Mouse (Mus musculus) embryonic stem cell, embryonic (primary cell): ENCODE results near the gene Hist1h2bf.
"Not testable (repeated sequence)": the region's sequence is repeated elsewhere in the genome, so short reads cannot be mapped to it uniquely, and the experiment has no call there.

Experiments used
- CTCF ChIA-PET, 4 experiments: fragments of 300-600 bp in 2 of 4; fragments of 350-600 bp in 2 of 4; sonication (Branson Sonifier 250); formaldehyde crosslinking; loops; one replicate each; lab custom pipeline; 2022; ENCODE audit warnings: inconsistent platforms in 2 of 4; lab: Charles Lee
- POLR2A ChIA-PET, 4 experiments: fragments of 300-600 bp in 2 of 4; fragments of 350-600 bp in 2 of 4; sonication (Branson Sonifier 250); formaldehyde crosslinking; loops; one replicate each; lab custom pipeline; 2022; ENCODE audit warnings: antibody characterized with exemption in 4 of 4, inconsistent platforms in 1 of 4; lab: Charles Lee

Gene Hist1h2bf

DNA sequence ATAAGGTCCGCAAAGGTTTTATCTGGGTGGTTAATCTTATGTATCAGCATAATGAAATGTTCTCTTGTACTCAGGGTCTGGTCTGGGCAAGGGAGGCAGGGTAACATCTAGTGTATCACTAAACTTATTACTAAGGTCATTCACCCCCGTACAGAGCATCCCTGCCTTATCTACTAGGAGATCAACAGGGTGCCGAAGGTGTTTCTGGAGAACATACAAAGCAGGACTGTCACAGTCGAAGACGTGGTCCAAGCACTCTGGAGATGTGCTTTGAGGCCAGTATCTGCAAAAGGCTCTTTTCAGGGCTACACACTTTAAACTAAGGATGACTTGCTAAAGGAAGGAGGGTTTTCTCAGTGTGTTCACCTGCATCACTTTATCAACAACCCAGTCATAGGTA lies 27.3 kb downstream of the Hist1h2bf start:
- POLR2A ChIA-PET: interaction anchor here in 3 of 4 experiments (0.5 to 24.7 kb wide), 24 partner anchors 7 to 193 kb away, joined by 3 to 692 read pairs (median 5); partner anchors contain the start of genes Hist1h2af (in 3 of the 3), Hist1h1d (in 2 of the 3), Hist1h4f (in 2 of the 3) and Hist1h4h (in 2 of the 3)

DNA sequence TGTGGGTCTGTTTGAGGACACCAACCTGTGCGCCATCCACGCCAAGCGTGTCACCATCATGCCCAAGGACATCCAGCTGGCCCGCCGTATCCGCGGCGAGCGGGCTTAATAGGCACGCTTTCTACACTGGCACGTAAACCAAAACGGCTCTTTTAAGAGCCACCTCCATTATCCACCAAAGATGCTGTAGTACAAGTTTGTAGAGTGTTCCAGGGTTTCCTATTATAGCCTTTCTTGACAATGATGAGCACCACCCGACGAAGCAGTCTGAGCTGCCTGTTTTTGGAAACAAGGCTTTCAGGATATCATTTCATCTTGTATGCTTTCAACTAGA lies 29.2 kb downstream of the Hist1h2bf start:
- POLR2A ChIA-PET: interaction anchor here in 3 of 4 experiments (0.8 to 24.7 kb wide), 15 partner anchors 8 to 143 kb away, joined by 3 to 692 read pairs (median 10); partner anchors contain the start of genes Hist1h1d (in 2 of the 3), Hist1h2ae (in 2 of the 3), Hist1h2af (in 2 of the 3) and Hist1h2bg (in 2 of the 3)
- CTCF ChIA-PET: not testable (repeated sequence)

More for the DNA sequence above, 27.3 kb downstream of the Hist1h2bf start:
- CTCF ChIA-PET: interaction anchor here in 1 of 4 experiments (1.0 kb wide), 1 partner anchor 199 kb away, joined by 3 read pairs; no protein-coding TSS in a partner anchor

DNA sequence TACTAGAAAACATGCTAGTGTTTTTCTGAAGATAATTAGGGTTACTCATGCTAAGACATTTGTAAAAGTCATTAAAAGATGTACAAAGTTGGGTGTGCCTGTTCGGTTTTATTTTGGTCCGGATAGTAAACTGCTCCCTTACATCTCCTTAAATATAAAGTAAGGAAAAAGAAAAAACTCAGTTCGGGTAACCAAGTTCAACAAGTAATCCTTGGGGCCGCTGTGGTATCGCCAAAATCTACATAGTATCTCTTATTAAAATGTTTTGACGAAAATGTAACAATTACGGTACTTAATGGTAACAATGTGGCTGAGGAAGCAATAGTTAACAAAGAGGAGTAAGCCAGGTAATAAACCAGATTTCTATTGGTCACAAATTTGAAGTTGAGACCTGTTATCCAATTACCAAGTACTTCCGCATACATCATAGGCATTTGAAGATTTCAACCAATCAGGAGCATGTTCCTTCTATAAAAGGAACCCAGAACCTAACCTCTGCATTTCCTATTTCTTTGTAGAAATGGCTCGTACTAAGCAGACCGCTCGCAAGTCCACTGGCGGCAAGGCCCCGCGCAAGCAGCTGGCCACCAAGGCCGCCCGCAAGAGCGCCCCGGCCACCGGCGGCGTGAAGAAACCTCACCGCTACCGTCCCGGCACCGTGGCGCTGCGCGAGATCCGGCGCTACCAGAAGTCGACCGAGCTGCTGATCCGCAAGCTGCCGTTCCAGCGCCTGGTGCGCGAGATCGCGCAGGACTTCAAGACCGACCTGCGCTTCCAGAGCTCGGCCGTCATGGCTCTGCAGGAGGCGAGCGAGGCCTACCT lies 29.8 kb downstream of the Hist1h2bf start, which contains the start of gene Hist1h3f:
Gene Hist1h3f (plus strand): TSS at position 88 of the 822 bp plus-strand sequence.
- ChIA-PET POLR2A (interaction anchor here (0.7 to 24.7 kb wide), 29 partner anchors 9 to 1501 kb away, joined by 3 to 692 read pairs (median 10); partner anchors contain the start of genes Hist1h2ae (in 3 of the 4), Hist1h2bg (in 3 of the 4), Hist1h4h (in 3 of the 4) and Hist1h1d (in 2 of the 4)), CTCF (no interaction called here)

DNA sequence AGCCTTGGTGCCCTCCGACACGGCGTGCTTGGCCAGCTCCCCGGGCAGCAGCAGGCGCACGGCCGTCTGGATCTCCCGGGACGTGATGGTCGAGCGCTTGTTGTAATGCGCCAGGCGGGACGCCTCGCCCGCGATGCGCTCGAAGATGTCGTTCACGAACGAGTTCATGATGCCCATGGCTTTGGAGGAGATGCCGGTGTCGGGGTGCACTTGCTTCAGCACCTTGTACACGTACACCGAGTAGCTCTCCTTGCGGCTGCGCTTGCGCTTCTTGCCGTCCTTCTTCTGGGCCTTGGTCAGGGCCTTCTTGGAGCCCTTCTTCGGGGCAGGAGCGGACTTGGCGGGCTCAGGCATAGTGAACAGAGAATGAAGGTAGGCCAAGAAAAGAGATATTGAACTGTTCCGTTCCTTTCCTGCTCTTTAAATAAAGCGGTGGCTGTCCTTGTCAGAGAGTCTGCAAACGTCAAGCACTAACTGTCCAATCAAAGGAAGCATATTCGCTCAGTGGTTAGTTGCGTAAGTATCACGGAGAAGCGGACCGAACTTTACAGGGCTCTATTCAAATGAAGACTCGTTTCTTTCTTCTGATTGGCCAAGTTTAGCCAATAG lies 30.9 kb downstream of the Hist1h2bf start, which contains the start of gene Hist1h2bh:
Gene Hist1h2bh (minus strand): TSS at position 394 of the 609 bp plus-strand sequence.
- ChIA-PET POLR2A (interaction anchor here (0.6 to 24.7 kb wide), 51 partner anchors 8 to 1500 kb away, joined by 3 to 692 read pairs (median 5); partner anchors contain the start of genes Hist1h2ac (in 3 of the 4), Hist1h2ae (in 3 of the 4), Hist1h2af (in 3 of the 4) and Hist1h2bg (in 3 of the 4)), CTCF (interaction anchor here in 2 of 4 experiments (0.8 to 1.1 kb wide), 2 partner anchors 10 to 78 kb away, joined by 3 read pairs; partner anchors contain the start of genes Btn1a1 (in 1 of the 2) and Hist1h2af (in 1 of the 2))

DNA sequence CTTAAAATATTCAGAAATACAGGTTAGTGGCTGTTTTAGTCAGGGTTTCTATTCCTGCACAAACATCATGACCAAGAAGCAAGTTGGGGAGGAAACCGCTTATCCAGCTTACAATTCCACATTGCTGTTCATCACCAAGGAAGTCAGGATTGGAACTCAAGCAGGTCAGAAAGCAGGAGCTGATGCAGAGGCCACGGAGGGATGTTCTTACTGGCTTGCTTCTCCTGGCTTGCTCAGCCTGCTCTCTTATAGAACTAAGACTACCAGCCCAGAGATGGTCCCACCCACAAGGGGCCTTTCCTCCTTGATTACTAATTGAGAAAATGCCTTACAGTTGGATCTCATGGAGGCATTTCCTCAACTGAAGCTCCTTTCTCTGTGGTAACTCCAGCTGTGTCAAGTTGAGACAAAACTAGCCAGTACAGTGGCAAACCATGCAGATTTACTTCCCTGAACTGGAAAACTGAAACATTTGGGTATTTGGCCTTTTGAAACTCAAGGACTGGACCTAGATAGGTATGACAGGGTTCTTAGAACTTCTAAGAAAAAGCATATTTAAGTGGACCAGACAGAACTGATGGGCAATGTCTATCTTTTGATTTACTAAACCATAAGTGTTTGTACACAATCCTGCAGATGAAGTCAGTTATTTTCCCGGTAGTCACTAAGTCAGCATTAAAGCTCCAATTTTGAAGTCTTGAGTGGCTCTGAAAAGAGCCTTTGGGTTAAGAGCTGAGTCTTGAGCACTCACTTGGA lies 31.6 kb downstream of the Hist1h2bf start:
- POLR2A ChIA-PET: interaction anchor here (0.6 to 24.7 kb wide), 60 partner anchors 8 to 221 kb away, joined by 3 to 692 read pairs (median 5); partner anchors contain the start of genes Hist1h2ac (in 3 of the 4), Hist1h2af (in 3 of the 4), Hist1h4f (in 3 of the 4) and Hist1h4h (in 3 of the 4)
- CTCF ChIA-PET: interaction anchor here in 2 of 4 experiments (0.8 to 1.1 kb wide), 2 partner anchors 9 to 77 kb away, joined by 3 read pairs; partner anchors contain the start of genes Btn1a1 (in 1 of the 2) and Hist1h2af (in 1 of the 2)

DNA sequence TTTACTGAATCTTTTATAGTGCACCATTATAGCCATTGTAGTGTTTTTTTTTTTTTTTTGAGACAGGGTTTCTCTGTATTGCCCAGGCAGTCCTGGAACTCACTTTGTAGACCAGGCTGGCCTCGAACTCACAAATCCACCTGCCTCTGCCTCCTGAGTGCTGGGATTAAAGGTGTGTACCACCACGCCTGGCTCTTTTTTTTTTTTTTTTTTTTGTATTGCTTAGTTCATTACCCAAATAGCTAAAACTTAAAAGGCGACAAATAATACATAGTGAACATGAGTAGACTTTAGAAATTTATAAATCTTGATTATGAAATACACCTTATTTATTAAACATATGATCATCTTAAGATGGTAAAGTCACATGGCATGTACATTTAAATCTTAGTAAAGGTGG lies 32.5 kb downstream of the Hist1h2bf start:
- ChIA-PET CTCF (interaction anchor here in 1 of 4 experiments (1.8 kb wide), 1 partner anchor 15 kb away, joined by 3 read pairs; no protein-coding TSS in a partner anchor), POLR2A (interaction anchor here (0.5 to 24.7 kb wide), 50 partner anchors 7 to 1712 kb away, joined by 3 to 692 read pairs (median 6); partner anchors contain the start of genes Hist1h2ae (in 3 of the 4), Hist1h2bg (in 3 of the 4), Hist1h4d (in 3 of the 4) and Hist1h4f (in 3 of the 4))

DNA sequence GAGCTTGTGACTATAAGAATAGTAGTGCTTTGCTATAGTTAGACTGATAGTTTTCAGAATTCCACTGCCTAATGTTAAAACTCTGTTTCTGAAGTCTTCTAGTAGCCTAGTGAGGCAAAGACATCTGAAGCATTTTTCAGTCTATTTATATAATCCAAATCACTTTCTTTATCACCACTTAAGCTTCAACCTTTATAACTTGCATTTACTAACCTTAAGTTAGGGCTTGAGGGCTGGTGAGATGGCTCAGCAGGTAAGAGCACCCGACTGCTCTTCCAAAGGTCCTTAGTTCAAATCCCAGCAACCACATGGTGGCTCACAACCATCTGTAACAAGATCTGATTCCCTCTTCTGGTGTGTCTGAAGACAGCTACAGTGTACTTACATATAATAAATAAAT lies 34.2 kb downstream of the Hist1h2bf start:
- ChIA-PET POLR2A (interaction anchor here (0.5 to 24.7 kb wide), 27 partner anchors 9 to 1504 kb away, joined by 3 to 692 read pairs (median 6); partner anchors contain the start of genes Hist1h2ae (in 3 of the 4), Hist1h2bg (in 3 of the 4), Hist1h4d (in 3 of the 4) and Hist1h4f (in 3 of the 4)), CTCF (interaction anchor here in 1 of 4 experiments (1.8 kb wide), 1 partner anchor 17 kb away, joined by 3 read pairs; no protein-coding TSS in a partner anchor)

DNA sequence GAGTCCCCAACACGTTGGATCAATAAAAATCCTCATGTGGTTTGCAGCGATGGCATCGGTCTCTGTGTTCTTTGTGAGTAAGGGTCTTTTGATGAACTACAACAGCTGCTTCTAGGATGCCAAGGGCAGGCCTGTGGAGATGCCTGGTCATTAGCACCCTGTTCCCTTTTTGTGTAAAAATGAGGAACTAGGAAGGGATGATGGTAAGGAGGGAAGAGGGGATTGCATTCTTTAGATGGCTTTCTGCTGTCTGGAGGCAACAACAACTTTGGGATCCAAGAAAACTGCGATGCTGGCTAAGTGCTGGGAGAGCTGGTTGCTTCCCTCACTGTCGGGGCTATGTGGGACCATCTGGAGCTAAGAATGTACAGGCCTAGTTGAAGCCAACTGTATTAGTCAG lies 35.7 kb downstream of the Hist1h2bf start:
- ChIA-PET CTCF (no interaction called here), POLR2A (interaction anchor here in 3 of 4 experiments (0.6 to 24.7 kb wide), 28 partner anchors 7 to 1494 kb away, joined by 3 to 692 read pairs (median 4); partner anchors contain the start of genes Hist1h2ae (in 3 of the 3), Hist1h2bg (in 3 of the 3), Hist1h4d (in 3 of the 3) and Hist1h4f (in 3 of the 3))

DNA sequence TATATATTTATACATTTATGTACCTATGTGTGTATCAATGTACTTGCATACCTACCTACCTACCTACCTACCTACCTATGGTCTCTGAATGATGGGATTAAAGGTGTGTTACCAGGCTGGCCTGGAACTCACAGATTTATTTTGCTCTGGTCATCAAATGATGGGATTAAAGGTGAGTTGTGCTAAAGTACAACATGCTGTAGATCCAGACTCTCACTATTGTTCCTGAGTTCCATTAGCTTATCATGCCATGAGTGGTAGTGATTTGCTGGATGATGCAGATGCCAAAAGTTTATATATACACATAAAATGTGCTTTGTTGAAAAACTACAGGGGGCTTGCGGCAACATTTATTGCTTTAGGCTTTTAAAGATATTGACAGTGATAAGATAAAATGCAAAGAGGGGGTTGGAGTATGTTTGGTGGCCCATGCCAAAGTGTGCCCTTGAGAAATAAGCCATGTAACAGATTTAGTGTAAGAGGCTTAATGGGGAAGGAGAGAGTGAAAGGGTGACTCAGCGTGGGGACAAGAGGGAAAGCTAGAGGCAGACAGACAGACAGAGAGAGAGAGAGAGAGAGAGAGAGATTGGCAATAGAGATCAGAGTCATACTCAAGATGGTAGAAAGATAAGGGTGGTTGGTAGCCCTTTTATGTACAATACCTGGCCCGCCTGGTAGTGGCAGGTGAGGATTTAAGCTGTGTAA lies 36.8 kb downstream of the Hist1h2bf start:
- ChIA-PET CTCF (interaction anchor here in 1 of 4 experiments (1.4 kb wide), 1 partner anchor 135 kb away, joined by 3 read pairs; no protein-coding TSS in a partner anchor), POLR2A (interaction anchor here in 3 of 4 experiments (0.8 to 24.7 kb wide), 36 partner anchors 9 to 1493 kb away, joined by 3 to 692 read pairs (median 4); partner anchors contain the start of genes Hist1h2ae (in 3 of the 3), Hist1h2bg (in 3 of the 3), Hist1h4d (in 3 of the 3) and Hist1h4f (in 3 of the 3))

DNA sequence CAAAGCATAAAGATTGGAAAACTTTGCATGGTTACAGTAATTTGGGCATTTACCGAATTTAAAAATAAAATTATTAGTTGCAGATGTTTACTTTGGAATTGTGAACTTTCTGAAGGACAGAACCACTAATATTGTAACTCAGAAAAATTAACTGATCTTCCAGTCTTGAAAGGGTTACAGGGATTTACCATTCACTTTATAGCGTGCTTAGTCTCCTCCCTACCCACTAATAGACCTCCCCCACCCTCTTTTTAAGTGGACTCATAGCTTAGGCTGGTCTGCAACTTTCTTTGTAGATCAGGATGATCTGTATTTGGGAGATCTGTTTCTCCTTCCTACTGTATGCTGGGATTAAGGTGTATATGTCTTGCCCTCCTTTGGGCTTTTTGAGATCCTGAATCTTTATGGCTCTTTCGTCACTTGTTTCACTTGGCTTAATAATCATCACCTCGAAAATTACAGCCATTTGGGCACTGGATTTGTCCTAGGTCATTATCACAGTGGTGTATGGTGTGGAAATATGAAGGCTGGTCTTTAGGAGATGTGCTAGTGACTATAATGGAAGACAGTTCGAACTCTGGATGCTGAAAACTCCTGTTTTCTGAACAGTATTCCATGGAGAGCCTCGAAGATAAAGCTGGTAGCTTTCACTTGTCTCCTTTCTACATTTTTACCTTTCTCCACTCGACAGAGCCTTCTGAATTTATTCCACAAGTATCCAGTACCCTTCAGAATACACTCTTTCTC lies 37.7 kb downstream of the Hist1h2bf start:
- POLR2A ChIA-PET: interaction anchor here (0.5 to 24.7 kb wide), 40 partner anchors 8 to 1671 kb away, joined by 3 to 692 read pairs (median 5); partner anchors contain the start of genes Hist1h4f (in 4 of the 4), Hist1h2ae (in 3 of the 4), Hist1h2bg (in 3 of the 4) and Hist1h4d (in 3 of the 4)
- CTCF ChIA-PET: interaction anchor here in 2 of 4 experiments (0.6 to 1.4 kb wide), 3 partner anchors 134 to 136 kb away, joined by 3 read pairs; no protein-coding TSS in a partner anchor

DNA sequence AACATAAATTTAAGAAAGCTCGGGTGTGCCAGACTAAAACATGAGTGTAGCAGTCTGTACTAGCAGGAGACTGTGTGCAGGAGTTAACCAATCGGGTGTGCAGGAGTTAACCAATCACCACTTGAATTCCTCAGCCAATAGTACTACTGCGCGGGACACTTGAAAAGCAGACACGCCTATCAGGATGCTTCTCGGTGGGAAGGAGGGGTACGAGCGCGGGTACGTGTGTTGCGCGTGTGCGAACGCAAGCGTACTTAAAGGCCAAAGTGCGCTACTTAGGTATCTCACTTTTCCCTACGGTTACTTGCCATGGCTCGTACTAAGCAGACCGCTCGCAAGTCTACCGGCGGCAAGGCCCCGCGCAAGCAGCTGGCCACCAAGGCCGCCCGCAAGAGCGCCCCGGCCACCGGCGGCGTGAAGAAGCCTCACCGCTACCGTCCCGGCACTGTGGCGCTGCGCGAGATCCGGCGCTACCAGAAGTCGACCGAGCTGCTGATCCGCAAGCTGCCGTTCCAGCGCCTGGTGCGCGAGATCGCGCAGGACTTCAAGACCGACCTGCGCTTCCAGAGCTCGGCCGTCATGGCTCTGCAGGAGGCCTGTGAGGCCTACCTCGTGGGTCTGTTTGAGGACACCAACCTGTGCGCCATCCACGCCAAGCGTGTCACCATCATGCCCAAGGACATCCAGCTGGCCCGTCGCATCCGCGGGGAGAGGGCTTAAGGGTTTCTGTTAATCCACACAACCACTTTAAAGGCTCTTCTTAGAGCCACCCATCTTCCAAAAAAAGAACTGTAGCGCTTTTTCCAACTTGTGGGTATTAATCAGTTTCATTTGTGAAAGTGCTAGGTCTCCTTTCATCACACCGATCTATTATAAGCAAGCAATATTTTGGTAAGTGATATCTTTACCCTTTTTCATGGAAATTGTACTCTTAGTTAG lies 38.6 kb downstream of the Hist1h2bf start, which contains the start of gene Hist1h3g:
Gene Hist1h3g (plus strand): TSS at position 286 of the 939 bp plus-strand sequence.
- CTCF ChIA-PET: not testable (repeated sequence)
- POLR2A ChIA-PET: interaction anchor here (0.5 to 24.7 kb wide), 57 partner anchors 9 to 1492 kb away, joined by 3 to 692 read pairs (median 8); partner anchors contain the start of genes Hist1h4f (in 4 of the 4), Hist1h2ae (in 3 of the 4), Hist1h2bg (in 3 of the 4) and Hist1h2bj (in 3 of the 4)

DNA sequence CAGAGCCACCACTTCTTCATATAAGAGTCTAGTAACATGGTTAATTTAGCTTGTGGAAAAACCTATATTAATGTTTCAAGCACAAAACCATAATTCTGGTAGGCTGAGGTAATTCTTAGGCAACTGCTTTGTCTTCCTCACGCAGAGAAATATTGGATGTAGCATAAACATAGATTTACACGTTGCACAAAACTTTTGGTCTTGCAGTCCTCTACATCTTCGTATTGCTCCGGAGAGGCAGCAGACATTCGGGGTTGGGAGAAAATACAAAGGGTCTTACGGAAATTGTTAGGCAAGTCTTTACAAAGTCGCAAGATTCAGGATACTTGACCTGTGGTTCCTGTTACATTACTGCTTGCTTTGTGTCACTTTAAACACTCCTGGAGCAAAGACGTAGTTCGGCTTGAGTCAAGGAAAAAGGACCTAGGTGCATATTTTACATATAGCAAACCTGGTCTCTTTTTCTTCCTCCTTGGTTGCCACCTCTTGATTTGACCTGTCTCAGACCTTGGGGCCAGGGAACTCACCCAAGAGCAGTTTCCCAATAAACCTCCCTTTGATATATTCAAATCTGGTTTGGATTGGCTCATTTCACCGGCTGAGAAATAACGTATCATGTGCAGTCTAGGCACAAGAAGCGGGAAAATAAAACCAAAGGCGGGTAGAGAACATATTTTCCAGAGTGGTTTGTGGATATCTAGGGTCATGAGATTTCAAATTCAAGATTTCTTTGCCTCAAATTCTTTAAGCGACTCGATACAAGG lies 39.4 kb downstream of the Hist1h2bf start:
- CTCF ChIA-PET: interaction anchor here in 2 of 4 experiments (0.6 to 0.7 kb wide), 2 partner anchors 37 to 133 kb away, joined by 3 read pairs; partner anchors contain the start of genes Hist1h2ae (in 1 of the 2) and Hist1h2bg (in 1 of the 2)
- POLR2A ChIA-PET: interaction anchor here (0.5 to 24.7 kb wide), 102 partner anchors 7 to 1824 kb away, joined by 3 to 692 read pairs (median 6); partner anchors contain the start of genes Hist1h4f (in 4 of the 4), Hist1h1a (in 3 of the 4), Hist1h2ac (in 3 of the 4) and Hist1h2ae (in 3 of the 4)
